Mouse (Mus musculus): Measurements from ENCODE around the gene Snapin. TPM values are rescaled to one million over a fixed set of nuclear protein-coding genes. Genes with fewer than 3 reads are reported as not detected.

Snapin gene
- polyA plus RNA-seq, 1 experiment: 7.1 TPM

DNA sequence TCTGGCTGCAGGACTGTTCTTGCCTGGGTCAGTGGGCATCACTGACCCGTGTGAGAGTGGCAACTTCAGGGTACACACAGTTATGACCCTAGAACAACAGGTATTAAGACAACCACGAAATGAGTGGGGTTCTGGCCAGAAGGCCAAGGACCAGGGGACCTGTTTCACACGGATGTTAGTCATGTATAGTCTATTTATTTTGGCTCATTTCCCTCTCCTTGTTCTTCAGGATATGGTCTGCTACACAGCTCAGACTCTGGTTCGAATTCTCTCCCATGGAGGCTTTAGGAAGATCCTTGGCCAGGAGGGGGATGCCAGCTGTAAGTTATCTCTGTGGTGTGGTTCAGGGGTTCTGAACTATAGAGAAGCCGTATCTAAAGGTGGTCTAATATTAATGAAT lies 3.8 kb downstream of the Snapin start:
- WGBS: 42% methylated on average over 5 of the region's 5 CpGs
- no peak overlapping the region for H3K4me3 ChIP-seq (ENCODE audit: low read depth, low read length)
- TF ChIP-seq CTCF (IDR thresholded peaks at IDR 0.05; ENCODE audit: extremely low read depth, insufficient read length, insufficient replicate concordance, low read depth, low read length) (no peak), POLR2A (IDR thresholded peaks at IDR 0.05; ENCODE audit: low read depth, low read length) (no peak)
- peaks cover 48% of the 10 kb centered on the region for H3K36me3 ChIP-seq (ENCODE audit: control insufficient read depth, insufficient read depth, low read length)
- no peaks in the 10 kb centered on the region for H3K27me3 ChIP-seq (ENCODE audit: control insufficient read depth, insufficient read depth, low read length)
- no peaks in the 10 kb centered on the region for H3K4me1 ChIP-seq (ENCODE audit: control insufficient read depth, insufficient read depth, insufficient read length, low read length)
- H3K27ac ChIP-seq (ENCODE audit: insufficient read depth, low read depth, low read length): no peak overlapping the region

DNA sequence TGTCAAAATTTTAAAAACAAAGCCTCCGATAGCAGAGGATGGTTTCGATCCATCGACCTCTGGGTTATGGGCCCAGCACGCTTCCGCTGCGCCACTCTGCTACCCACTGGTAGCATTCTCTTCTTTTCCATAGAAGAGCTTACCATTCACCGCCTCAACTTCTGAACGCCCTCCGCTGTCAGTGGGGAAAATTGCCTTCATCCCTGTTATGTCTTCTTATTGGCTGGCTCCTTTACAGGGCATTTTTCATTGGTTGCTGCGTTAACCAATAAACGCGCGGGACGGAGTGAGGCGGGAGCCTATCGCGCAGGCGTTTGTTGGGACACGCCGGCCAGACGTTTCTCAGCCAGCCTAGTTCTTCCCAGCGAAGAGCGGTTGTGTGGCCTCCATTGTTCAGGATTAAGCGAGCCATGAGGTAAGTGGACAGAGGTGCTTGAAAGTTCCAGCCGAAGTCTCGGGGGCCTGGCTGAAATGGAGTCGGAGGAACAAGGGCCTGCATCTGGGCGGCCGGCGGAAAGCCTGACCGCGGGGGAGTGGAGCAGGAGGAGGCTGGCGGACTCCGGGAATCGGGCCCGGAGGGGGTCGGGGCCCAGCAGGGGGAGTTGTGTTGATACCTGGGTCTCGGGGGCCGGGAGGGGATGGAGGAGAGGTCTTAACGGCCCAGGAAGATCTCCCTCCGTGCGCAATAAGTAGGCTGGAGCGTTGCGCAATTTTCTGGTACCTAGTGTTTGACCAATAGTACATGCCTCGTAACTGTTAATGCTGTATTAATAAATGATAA lies 14.8 kb downstream of the Snapin start, which contains the start of gene Ilf2:
TSS of gene Ilf2 (plus strand) at position 296 of the 781 bp plus-strand sequence.
- Histone ChIP-seq H3K27me3 (ENCODE audit: control insufficient read depth, insufficient read depth, low read length) (no peaks in the 10 kb centered on the region), H3K36me3 (ENCODE audit: control insufficient read depth, insufficient read depth, low read length) (peaks cover 4% of the 10 kb centered on the region), H3K4me3 (ENCODE audit: low read depth, low read length) (peak within 1 kb of the TSS; percentile 97), H3K4me1 (ENCODE audit: control insufficient read depth, insufficient read depth, insufficient read length, low read length) (peaks cover 2% of the 10 kb centered on the region), H3K27ac (ENCODE audit: insufficient read depth, low read depth, low read length) (peak within 1 kb of the TSS; percentile 52; the same call in 1 of the 2 replicates)
- TF ChIP-seq POLR2A (IDR thresholded peaks at IDR 0.05; ENCODE audit: low read depth, low read length) (peak; percentile 55; the same call in 1 of the 2 replicates), CTCF (IDR thresholded peaks at IDR 0.05; ENCODE audit: extremely low read depth, insufficient read length, insufficient replicate concordance, low read depth, low read length) (peak; percentile 19; the same call in 1 of the 2 replicates)
- under 1% methylated on average over 45 of the region's 45 CpGs for WGBS

DNA sequence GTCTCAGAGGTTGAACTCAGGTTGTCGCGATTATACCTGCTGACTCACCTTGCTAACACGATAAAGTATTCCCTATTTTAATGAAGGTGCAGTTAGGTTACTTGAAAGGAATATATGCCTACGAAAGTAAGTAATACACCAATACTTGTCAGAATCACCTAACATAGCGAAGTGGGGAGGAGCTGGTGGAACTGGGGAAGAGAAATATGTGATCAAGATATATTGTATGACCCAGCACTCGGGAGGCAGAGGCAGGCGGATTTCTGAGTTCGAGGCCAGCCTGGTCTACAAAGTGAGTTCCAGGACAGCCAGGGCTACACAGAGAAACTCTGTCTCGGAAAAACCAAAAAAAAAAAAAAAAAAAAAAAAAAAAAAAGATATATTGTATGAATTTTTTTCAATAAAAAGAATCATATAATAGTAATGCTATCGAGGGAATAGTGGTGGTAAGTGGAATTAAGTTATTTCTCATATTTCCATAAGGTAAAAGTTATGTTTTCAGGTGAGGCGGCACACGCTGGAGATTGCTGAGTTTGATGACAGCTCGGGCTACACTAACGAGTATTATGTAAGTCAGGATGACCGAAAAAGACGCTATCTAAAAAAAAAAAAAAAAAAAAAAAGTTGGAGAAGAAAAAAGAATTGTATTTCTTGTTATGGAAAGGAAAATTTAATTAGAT lies 15.5 kb downstream of the Snapin start:
- H3K36me3 ChIP-seq (ENCODE audit: control insufficient read depth, insufficient read depth, low read length): no peaks in the 10 kb centered on the region
- H3K27ac ChIP-seq (ENCODE audit: insufficient read depth, low read depth, low read length): no peak overlapping the region
- peaks cover 2% of the 10 kb centered on the region for H3K4me1 ChIP-seq (ENCODE audit: control insufficient read depth, insufficient read depth, insufficient read length, low read length)
- no peak overlapping the region for H3K4me3 ChIP-seq (ENCODE audit: low read depth, low read length)
- no peaks in the 10 kb centered on the region for H3K27me3 ChIP-seq (ENCODE audit: control insufficient read depth, insufficient read depth, low read length)
- no peak for TF ChIP-seq POLR2A (IDR thresholded peaks at IDR 0.05; ENCODE audit: low read depth, low read length)
- no peak for TF ChIP-seq CTCF (IDR thresholded peaks at IDR 0.05; ENCODE audit: extremely low read depth, insufficient read length, insufficient replicate concordance, low read depth, low read length)
- 20% methylated on average over 16 of the region's 16 CpGs for WGBS

DNA sequence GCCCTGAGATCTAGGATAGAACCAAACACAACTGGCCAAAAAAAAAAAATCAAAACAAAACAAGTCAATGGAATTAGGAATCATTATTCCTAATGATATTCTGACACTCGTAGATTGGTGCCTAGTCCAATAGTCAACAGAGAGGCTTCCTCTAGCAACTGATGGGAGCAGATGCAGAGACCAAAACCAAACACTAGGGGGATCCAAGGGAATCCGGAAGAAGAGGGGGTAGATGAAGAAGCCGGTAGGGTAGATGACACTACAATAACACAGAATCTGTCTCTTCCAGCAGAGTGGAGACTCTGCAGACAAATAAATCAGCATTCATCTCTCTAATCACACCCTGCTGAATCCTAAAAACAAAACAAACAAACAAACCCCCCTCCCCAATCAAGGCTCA lies 18.6 kb downstream of the Snapin start:
- H3K27ac ChIP-seq (ENCODE audit: insufficient read depth, low read depth, low read length): no peak overlapping the region
- 3% methylated on average over 3 of the region's 3 CpGs for WGBS
- no peak for TF ChIP-seq POLR2A (IDR thresholded peaks at IDR 0.05; ENCODE audit: low read depth, low read length)
- no peak for TF ChIP-seq CTCF (IDR thresholded peaks at IDR 0.05; ENCODE audit: extremely low read depth, insufficient read length, insufficient replicate concordance, low read depth, low read length)
- H3K4me1 ChIP-seq (ENCODE audit: control insufficient read depth, insufficient read depth, insufficient read length, low read length): peaks cover 2% of the 10 kb centered on the region
- no peak overlapping the region for H3K4me3 ChIP-seq (ENCODE audit: low read depth, low read length)
- H3K36me3 ChIP-seq (ENCODE audit: control insufficient read depth, insufficient read depth, low read length): no peaks in the 10 kb centered on the region
- H3K27me3 ChIP-seq (ENCODE audit: control insufficient read depth, insufficient read depth, low read length): no peaks in the 10 kb centered on the region

DNA sequence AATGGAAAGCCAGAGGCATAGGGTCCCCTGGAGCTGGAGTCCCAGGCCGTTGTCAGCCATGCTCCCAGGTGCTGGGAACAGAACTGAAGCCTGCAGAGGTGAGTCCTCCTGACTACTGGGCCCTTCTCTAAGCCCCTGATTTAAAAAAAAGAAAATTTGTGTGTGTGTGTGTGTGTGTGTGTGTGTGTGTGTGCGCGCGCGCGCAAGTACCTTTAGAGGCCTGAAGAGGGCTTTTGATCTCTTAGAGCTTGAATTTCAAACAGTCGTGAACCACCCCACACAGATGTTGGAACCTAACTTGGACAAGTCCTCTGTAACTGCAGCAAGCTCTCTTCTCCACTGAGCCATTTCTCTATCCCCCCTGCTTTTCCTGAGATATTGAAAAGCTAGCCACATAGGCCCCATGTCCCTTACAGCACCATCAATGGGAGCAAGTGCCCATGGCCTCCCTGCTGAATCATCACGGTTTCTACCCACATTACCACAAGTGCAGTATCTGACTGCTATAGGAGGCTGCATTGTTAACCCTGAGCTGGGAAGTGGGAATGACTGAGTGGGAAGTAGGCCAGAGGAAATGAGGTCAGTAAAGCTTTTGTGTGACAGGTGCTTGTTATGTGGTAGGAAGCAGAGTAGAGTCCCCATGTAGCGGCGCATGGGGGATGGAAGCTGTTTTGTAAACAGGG lies 23.1 kb downstream of the Snapin start:
- Histone ChIP-seq H3K4me3 (ENCODE audit: low read depth, low read length) (no peak overlapping the region), H3K27ac (ENCODE audit: insufficient read depth, low read depth, low read length) (no peak overlapping the region), H3K27me3 (ENCODE audit: control insufficient read depth, insufficient read depth, low read length) (peaks cover 18% of the 10 kb centered on the region), H3K4me1 (ENCODE audit: control insufficient read depth, insufficient read depth, insufficient read length, low read length) (no peaks in the 10 kb centered on the region), H3K36me3 (ENCODE audit: control insufficient read depth, insufficient read depth, low read length) (no peaks in the 10 kb centered on the region)
- 98% methylated on average over 10 of the region's 10 CpGs for WGBS
- TF ChIP-seq POLR2A (IDR thresholded peaks at IDR 0.05; ENCODE audit: low read depth, low read length) (no peak), CTCF (IDR thresholded peaks at IDR 0.05; ENCODE audit: extremely low read depth, insufficient read length, insufficient replicate concordance, low read depth, low read length) (no peak)

DNA sequence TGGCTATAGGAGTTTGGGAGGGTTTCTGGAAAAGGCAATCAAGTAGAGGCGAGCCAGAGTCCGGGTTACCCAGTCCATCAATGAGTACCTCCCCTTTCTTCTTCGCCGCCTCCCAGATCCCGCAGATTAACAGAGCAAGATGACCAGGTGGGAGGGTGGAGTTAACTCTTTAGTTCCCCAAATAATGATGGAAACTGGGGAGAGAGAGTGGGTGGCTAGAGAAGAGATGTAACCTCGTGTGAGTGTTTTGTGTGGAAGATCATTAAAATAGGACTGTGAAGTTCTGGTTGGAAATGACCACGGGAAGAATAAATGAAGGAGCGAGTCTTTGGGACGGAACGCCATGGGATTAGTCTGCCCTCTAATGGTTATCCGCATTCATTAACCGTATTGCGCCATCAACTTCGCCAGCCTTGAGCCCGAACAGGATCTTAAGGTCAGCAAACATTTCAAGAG lies 24.5 kb downstream of the Snapin start:
- under 1% methylated on average over 15 of the region's 15 CpGs for WGBS
- Histone ChIP-seq H3K36me3 (ENCODE audit: control insufficient read depth, insufficient read depth, low read length) (no peaks in the 10 kb centered on the region), H3K4me3 (ENCODE audit: low read depth, low read length) (peak overlapping the region; percentile 63)

More for the DNA sequence above, 24.5 kb downstream of the Snapin start:
- no peaks in the 10 kb centered on the region for H3K4me1 ChIP-seq (ENCODE audit: control insufficient read depth, insufficient read depth, insufficient read length, low read length)
- peaks cover 18% of the 10 kb centered on the region for H3K27me3 ChIP-seq (ENCODE audit: control insufficient read depth, insufficient read depth, low read length)
- H3K27ac ChIP-seq (ENCODE audit: insufficient read depth, low read depth, low read length): no peak overlapping the region
- TF ChIP-seq CTCF (IDR thresholded peaks at IDR 0.05; ENCODE audit: extremely low read depth, insufficient read length, insufficient replicate concordance, low read depth, low read length) (peak; percentile 66; the same call in 1 of the 2 replicates), POLR2A (IDR thresholded peaks at IDR 0.05; ENCODE audit: low read depth, low read length) (no peak)

Data from small intestine, adult 2 months (tissue).